Mouse (Mus musculus) CD4-positive helper T cell, adult 2 months (primary cell): ENCODE results near the gene Vkorc1l1.

Experiments used
- DNase-seq: peaks from one replicate; pipeline ENCODE4 v3.0.0-alpha.2; 2012; ENCODE audit warnings: low read depth, missing footprints, low spot score

Vkorc1l1 gene

DNA sequence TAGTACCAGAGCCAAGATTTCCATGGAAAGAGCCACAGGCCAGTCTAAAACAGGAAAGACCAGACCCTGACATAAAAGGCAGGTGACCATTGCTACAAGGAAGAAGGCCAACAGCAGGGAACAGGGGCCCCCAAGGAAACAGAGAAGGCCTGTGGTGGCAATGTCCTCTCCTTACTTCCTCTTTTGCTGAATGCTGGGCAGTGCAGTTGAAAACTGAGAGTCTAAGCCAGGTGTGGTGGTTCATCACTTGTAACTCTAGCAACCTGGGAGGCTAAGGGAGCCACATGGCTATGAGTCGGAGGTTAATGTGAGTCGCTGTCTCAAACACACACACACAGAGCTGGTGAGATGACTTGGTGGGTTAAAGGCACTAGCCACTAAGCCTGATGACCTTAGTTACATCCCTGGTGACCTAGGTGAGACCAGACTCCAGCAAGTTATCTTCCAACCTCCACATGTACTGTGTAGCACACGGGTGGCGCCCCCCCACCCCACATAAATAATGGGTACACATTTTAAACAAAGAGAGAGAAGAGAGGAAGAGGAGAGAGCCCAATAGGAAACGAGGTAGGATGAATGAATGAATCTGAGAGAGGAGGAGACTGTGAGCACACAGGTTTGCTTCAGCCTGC, 59.7 kb downstream of the Vkorc1l1 start:
- no peak for DNase-seq

GRCm38 (mm10) chr5:130002301-130003146, 60.8 kb downstream of the Vkorc1l1 start, which contains the start of gene Gusb:
TSS of gene Gusb (minus strand) at chr5:130003049.
- peak; percentile 67 for DNase-seq

- DNase-seq, result no peak
Measured at GRCm38 (mm10) chr5:130003229-130003628, 61.5 kb downstream of the Vkorc1l1 start.

DNA sequence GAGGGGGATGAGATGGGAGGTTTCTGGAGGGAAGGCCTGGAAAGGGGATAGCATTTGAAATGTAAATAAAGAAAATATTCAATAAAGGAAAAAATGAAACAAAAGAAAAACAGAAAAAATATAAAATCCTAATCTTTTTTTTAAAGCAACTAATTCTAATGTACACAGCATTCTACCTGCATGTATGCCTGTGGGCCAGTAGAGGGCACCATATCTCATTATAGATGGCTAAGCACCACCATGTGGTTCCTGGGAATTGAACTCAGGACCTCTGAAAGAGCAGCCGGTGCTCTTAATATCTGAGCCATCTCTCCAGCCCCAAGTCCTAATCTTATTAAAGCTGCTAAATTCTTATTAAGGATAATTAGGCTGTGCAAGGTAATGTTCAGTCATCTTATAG, 65.6 kb downstream of the Vkorc1l1 start:
- peak; percentile 47 for DNase-seq

DNA sequence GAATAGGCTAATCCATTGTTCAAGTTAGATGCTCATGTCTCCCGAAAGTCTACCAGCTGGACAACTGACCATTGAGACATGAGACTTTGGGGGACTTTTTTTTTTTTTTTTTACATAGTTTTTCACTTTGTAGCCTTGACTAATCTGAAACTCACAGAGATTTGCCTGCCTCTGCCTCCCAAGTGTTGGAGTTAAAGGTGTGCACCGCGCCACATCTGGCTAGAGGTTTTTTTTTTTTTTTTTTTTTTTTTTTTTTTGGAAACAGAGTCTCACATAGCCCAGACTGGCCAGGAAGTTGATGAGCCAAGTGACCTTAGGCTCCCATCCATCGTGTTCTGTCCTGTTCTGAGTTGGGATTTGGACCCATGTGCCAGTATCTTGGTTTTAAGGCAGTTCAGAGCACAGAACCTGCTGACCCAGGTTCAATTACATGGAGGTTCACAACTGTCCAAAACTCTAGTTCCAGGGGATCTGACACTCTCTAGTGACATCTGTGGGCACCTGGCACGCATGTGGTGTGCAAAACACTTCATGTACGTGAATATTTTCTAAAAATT, 66.3 kb downstream of the Vkorc1l1 start:
- no peak for DNase-seq

DNA sequence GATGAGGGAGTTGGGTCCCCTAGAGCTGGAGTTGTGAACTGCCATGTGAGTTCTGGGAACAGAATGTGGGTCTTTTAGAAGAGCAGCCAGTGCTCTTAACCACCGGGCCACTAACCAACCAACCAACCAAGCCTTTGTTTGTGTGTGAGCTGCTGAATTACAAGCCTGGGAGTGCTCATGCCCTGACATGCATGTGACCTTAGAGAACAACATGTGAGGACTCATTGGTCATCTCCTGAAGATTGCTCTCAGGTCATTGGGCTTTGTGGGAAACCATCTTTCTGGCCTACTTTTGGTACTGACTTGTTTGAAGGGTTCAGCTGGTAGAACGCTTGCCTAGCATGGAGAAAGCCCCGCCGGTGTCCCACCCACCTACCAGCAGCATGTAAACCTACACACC, 68.0 kb downstream of the Vkorc1l1 start:
- DNase-seq, result no peak

- no peak for DNase-seq
Measured at GRCm38 (mm10) chr5:130010961-130011360, 69.2 kb downstream of the Vkorc1l1 start.

DNA sequence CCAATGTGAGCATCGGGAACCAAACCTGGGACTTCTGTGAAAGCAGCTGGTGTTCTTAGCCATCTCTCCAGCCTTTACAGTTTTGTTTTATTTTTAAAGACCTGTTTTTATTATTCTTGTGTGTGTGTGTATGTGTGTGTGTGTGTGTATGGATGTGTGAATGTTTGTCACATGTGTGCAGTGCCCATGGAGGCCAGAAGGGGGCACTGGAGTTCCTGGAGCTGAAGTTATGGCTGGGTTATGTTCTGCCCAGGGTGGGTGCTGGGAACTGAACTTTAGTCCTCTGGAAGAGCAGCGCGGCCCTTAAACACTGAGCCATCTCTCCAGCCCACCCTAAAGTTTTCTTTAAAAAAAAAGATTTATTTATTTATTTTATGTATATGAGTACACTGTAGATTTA, 73.3 kb downstream of the Vkorc1l1 start:
- DNase-seq, result no peak

DNA sequence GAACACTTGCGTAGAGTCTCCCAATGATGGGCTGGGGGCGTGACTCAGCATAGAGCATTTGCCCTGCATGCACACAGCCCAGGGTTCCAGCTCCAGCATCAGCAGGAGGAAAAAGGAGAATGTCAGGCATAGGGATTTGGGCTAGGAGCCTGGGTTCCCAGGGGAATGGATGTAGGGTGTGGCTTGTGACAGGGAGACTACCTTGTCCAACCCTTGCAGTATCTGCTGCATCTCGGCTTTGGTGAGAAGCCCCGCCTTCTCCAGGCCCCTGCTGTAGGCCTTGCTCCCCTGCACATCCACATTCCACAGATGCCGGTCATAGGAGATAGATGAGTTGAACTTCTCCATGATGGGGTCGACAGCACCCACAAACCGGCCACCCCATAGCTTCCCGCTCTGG, 77.7 kb downstream of the Vkorc1l1 start:
- DNase-seq, result no peak

DNA sequence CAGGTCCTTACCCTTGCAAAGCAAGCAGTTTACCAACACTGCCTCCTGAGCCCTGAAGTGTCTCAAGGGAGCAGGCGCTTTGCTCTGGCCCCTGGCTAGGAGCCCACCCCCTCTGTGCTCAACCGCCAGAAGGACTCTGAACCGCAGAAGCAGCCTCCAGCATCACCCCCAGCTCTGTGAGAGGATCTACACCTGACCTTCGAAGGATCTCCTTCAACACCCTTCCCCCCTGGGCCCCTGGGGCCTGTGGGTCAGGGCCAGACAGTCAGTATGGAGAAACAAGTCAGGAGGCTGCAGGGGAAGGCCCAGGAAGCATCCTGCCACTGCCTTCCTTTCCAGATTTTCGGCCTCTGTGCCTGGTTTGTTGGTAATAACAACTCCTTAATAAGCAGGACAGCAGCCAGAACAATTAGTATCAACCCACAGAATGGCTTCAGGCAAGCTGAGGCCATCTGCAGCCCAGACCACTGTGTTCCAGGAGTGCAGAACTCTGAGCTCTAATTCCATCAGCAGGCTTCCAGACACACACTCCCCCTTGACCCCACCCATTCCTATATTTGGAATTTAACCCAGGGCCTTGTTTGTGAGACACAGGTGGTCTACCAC, 79.7 kb downstream of the Vkorc1l1 start:
- no peak for DNase-seq

DNA sequence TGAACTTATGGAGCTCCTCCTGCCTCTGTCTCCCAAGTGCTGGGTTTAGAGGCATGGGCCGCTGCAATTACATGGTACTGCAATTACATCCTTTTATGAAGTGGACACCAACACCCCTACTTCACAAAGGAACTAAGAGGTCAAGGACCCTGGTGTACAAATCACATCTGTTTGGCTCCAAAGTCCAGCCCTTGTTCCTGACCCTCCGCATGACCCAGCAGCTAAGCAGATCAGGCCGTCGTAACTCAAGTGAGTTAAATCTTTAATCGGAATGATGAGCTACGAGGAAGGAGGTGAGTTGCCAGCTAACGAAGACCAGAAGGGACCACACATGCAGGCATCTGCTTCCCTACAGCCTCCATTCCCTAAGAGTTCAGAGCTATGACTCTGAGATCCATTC, 80.6 kb downstream of the Vkorc1l1 start:
- DNase-seq, result no peak

- DNase-seq, result no peak
Measured at GRCm38 (mm10) chr5:130023067-130023766, 81.4 kb downstream of the Vkorc1l1 start.

GRCm38 (mm10) chr5:130023767-130024539, 82.2 kb downstream of the Vkorc1l1 start:
- DNase-seq, result peak; percentile 90

DNA sequence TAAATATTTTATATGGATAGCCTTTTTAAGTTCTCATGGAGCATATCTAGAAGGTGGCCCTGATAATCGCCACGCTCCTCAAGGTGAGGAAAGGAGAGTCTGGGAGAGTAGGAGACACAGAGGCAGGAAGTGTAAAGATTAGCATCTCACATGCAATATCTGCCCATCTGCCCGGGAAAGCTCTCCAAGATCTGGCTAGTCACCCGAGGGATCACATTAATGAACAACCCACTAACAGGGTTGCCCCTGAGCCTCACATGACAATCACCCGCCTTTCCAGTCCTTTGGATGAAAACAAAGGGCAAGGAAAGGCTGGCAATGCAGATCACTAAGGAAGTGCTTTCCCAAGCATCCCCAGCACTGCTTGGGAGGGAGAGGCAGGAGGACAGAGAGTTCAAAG, 85.4 kb downstream of the Vkorc1l1 start:
- no peak for DNase-seq

GRCm38 (mm10) chr5:130027696-130028095, 85.9 kb downstream of the Vkorc1l1 start:
- DNase-seq, result no peak

- peak; percentile 84 for DNase-seq
Measured at GRCm38 (mm10) chr5:130029142-130029897, 87.5 kb downstream of the Vkorc1l1 start, which contains the start of the genes Asl and Crcp. TSS of gene Asl (minus strand) at chr5:130029247. TSS of gene Crcp (plus strand) at chr5:130029290.

DNA sequence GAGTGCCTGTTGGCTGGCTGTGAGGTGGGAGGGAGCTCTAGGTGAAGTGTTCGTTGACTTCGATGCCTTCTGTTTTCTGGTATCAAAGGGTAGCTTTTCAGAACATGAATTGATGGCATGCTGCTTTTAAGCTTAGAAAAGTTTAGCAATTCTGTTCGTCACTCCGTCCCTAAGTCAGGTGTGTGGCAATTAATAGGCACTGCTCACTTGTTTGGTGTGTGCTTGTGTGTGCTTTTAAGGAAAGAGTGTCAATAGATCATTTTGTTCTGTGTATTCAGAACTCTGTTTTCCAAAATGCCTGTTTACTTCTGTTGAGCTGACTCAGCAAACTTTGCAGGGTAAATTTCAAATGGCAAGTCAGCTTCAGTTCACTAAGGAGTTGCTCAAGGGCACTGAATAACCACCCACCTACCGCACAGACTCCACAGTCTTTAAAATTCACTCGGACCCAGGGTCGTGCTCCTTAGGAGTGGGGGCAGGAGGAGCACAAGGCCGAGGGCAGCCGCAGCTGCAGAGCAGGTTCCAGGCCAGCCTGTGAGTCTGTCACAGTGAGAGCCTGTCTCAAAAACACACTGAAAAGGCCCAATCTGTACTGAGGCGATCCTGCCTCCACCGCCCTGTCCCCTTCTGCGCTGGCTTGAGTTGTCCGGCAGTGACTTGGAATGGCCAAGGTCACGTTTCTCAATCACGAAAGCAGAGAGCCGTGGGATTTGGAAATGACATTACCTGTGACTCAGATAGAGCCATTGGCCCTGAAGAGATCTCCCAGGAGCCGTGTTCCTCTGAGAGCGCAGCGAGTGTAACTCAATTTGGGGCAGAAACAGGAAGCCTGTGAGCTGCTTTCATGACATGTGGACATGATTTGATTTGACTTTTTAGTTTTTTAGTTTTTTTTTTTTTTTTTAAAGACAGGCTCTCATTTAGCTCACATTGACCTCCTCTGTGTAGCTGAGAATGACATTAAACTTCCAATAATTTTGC, 89.9 kb downstream of the Vkorc1l1 start:
- DNase-seq, result no peak

GRCm38 (mm10) chr5:130033869-130034268, 92.1 kb downstream of the Vkorc1l1 start:
- DNase-seq, result no peak
